Mouse (Mus musculus) intestine, embryonic 15.5 days (tissue): ENCODE measurements around the gene Pgc. TPM values are rescaled to one million over a fixed set of nuclear protein-coding genes. Genes with fewer than 3 reads are reported as not detected.
A peak's percentile ranks its signal among the peaks of the same experiment; 100 is the strongest.

Experiments used
- ATAC-seq: fragments of 200-750 bp; cut with Nextera tagmentation; 2 replicates; pipeline ENCODE4 v1.8.0; 2017; ENCODE audit warnings: moderate TSS enrichment, moderate library complexity
- H3K27ac ChIP-seq: fragments of 300-500 bp; sonication (generic); 2 replicates; pipeline ENCODE4 v1.5.1; 2015; ENCODE audit warnings: mild to moderate bottlenecking, inconsistent platforms
- H3K27me3 ChIP-seq: fragments of 300-500 bp; sonication (generic); replicated peaks from 2 replicates; pipeline ENCODE4 v1.6.1; 2015; ENCODE audit warnings: inconsistent platforms
- H3K36me3 ChIP-seq: fragments of 300-500 bp; sonication (generic); 2 replicates; pipeline ENCODE4 v1.6.1; 2015; ENCODE audit warnings: inconsistent platforms
- H3K4me1 ChIP-seq: fragments of 300-500 bp; sonication (generic); replicated peaks from 2 replicates; pipeline ENCODE4 v1.6.1; 2015; ENCODE audit warnings: inconsistent platforms
- H3K4me2 ChIP-seq: fragments of 300-500 bp; sonication (generic); replicated peaks from 2 replicates; pipeline ENCODE4 v1.6.1; 2015; ENCODE audit warnings: mild to moderate bottlenecking, inconsistent platforms
- H3K4me3 ChIP-seq: fragments of 300-500 bp; sonication (generic); replicated peaks from 2 replicates; pipeline ENCODE4 v1.5.1; 2015; ENCODE audit warnings: inconsistent platforms
- H3K9ac ChIP-seq: fragments of 300-500 bp; sonication (generic); 2 replicates; pipeline ENCODE4 v1.6.1; 2015; ENCODE audit warnings: inconsistent platforms
- H3K9me3 ChIP-seq: fragments of 300-500 bp; sonication (generic); 2 replicates; pipeline ENCODE4 v1.6.1; 2016; ENCODE audit warnings: inconsistent platforms
- WGBS: fragments of 180-500 bp; shearing (Covaris S2); methylation state at CpG from one replicate; pipeline ENCODE4 v1.1.7; 2015; 5-methylcytosine and 5-hydroxymethylcytosine counted together
- polyA plus RNA-seq: library from polyadenylated mRNA; unstranded; fragments of >200 nt; fragmentation: Nextera tagmentation; extraction: Ambion mirVana; gene quantifications from 2 replicates; pipeline ENCODE4 v1.2.1, GENCODE M21; 2015

Gene Pgc
- polyA plus RNA-seq, 1 experiment from 2014 or later, result 0.99 TPM

GRCm38 (mm10) chr17:47738879-47739798 lies 12.5 kb downstream of the Pgc start:
- WGBS, result 10% methylated on average over 20 of the region's 20 CpGs
- Histone ChIP-seq H3K27ac (peak overlapping the region; percentile 88), H3K9me3 (no peaks in the 10 kb centered on the region), H3K4me1 (peaks cover 27% of the 10 kb centered on the region), H3K36me3 (no peaks in the 10 kb centered on the region), H3K27me3 (no peaks in the 10 kb centered on the region), H3K4me2 (peak overlapping the region; percentile 95), H3K4me3 (peak overlapping the region; percentile 85), H3K9ac (peak overlapping the region; percentile 75; the same call in 1 of the 2 replicates)
- peak; percentile 54 for ATAC-seq

DNA sequence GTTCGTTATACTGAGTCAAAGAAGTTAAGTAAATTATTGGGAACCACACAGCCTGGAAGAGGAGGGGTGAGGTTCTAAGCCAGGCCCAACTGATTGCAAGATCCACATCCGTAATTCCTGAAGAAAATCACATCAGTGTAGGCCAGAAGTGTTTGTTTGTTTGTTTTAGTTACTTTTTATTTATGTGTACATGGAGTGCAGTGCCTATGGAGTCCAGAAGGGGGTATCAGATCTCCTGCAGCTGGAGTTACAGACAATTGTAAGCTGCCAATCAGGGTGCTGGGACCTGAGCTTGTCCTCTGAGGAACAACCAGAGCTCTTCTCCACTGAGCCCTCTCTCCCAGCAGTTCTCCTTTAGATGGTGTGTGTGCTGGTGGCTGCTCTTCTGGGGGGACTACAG lies 13.5 kb downstream of the Pgc start:
- no peaks in the 10 kb centered on the region for H3K36me3 ChIP-seq
- H3K4me3 ChIP-seq, result no peak overlapping the region
- H3K27me3 ChIP-seq, result no peaks in the 10 kb centered on the region
- H3K9me3 ChIP-seq, result no peaks in the 10 kb centered on the region
- H3K4me1 ChIP-seq, result peaks cover 27% of the 10 kb centered on the region
- no peak overlapping the region for H3K9ac ChIP-seq
- H3K4me2 ChIP-seq, result no peak overlapping the region; the same call in 1 of the 2 replicates
- ATAC-seq, result no peak
- WGBS, result 78% methylated on average over 2 of the region's 2 CpGs
- H3K27ac ChIP-seq, result peak overlapping the region; percentile 88; the same call in 1 of the 2 replicates

DNA sequence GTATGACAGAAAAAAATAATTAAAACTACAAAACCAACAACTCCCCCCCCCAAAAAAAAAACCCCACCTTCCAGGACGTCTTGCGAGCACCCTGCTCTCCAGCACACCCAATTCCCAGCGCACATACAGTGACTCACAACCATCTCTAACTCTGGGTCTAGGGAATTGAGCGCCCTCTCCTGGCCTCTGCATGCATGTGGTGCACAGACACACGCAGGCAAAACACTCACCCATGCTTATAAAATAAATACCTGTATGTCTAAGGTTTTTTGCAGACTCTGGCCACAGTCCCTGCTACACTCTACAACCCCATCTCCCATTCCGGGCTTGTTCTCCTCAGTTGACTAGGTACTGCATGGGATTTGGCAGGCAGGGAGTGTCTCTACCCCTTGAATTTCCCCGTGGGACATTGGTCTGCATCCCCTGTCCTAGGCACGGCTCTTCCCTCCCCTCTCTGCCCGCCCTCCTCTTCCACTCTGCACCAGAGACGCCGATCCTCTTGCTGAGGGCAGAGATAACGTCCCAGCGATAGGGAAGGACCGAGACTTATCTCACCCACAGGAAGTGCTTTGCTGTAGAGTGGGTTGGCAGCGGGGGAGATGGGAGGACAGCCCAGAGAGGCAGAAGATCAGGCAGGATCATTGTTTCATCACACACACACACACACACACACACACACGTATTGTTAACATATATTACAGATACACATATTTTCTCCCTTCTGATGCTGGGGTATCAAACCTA lies 16.5 kb downstream of the Pgc start:
- ATAC-seq, result no peak
- no peak overlapping the region for H3K4me2 ChIP-seq

GRCm38 (mm10) chr17:47744086-47744485 lies 17.4 kb downstream of the Pgc start:
- Histone ChIP-seq H3K36me3 (no peaks in the 10 kb centered on the region), H3K27me3 (no peaks in the 10 kb centered on the region), H3K27ac (no peak overlapping the region), H3K4me3 (no peak overlapping the region), H3K9ac (no peak overlapping the region), H3K4me1 (peaks cover 27% of the 10 kb centered on the region), H3K4me2 (no peak overlapping the region), H3K9me3 (no peaks in the 10 kb centered on the region)
- no peak for ATAC-seq
- 92% methylated on average over 14 of the region's 14 CpGs for WGBS

More for the DNA sequence above, 16.5 kb downstream of the Pgc start:
- H3K4me1 ChIP-seq, result peaks cover 27% of the 10 kb centered on the region
- no peak overlapping the region for H3K27ac ChIP-seq
- H3K27me3 ChIP-seq, result no peaks in the 10 kb centered on the region
- WGBS, result 40% methylated on average over 16 of the region's 16 CpGs
- H3K36me3 ChIP-seq, result no peaks in the 10 kb centered on the region
- no peaks in the 10 kb centered on the region for H3K9me3 ChIP-seq
- no peak overlapping the region for H3K9ac ChIP-seq
- H3K4me3 ChIP-seq, result no peak overlapping the region

GRCm38 (mm10) chr17:47744746-47745368 lies 18.2 kb downstream of the Pgc start:
- no peak overlapping the region for H3K9ac ChIP-seq
- H3K4me2 ChIP-seq, result no peak overlapping the region
- no peaks in the 10 kb centered on the region for H3K36me3 ChIP-seq
- no peak overlapping the region for H3K4me3 ChIP-seq
- no peak for ATAC-seq
- no peaks in the 10 kb centered on the region for H3K27me3 ChIP-seq
- 85% methylated on average over 10 of the region's 10 CpGs for WGBS
- no peaks in the 10 kb centered on the region for H3K9me3 ChIP-seq
- H3K27ac ChIP-seq, result no peak overlapping the region
- peaks cover 26% of the 10 kb centered on the region; the same call in 1 of the 2 replicates for H3K4me1 ChIP-seq

DNA sequence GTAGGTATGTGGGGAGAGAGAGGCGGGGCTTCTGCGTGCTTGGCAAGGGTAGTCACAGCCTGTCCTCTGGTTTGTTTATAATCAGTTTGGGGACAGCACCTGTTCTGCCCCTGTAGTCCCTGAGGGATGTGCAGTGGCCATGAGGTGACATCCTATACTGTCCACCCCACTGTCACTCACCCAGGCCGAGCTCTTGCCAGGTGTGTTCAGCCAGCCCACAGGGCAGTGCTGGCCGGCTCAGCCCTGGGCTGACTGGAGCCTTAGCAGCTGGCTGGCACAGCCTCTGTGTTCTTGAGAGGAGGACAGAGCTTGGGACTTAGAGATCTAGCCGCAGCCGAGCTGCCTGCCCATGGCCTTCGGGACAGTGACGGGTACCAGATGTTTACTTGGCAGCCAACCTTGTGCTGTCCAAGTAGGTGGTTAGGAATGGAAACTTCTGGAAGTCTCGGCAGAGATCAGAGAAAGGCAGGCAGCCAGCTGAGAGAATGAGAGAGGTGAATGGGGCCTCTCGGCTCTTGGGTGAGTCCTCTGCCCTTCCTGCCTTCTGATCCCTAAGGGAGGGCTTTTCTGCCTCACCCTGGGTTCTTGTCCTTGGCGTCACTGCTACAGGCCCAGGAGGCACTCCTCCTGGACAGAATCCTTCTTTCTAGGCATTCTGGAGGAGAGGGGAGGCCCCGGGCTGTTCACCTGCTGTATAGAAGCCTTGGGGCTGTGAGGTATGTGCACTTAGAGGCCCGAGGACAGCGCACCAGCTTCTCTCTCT lies 22.3 kb downstream of the Pgc start:
- no peaks in the 10 kb centered on the region for H3K9me3 ChIP-seq
- H3K4me3 ChIP-seq, result no peak overlapping the region
- peak overlapping the region; percentile 10; the same call in 1 of the 2 replicates for H3K4me2 ChIP-seq
- no peaks in the 10 kb centered on the region for H3K36me3 ChIP-seq
- ATAC-seq, result peak; percentile 52
- no peak overlapping the region for H3K9ac ChIP-seq
- peak overlapping the region; percentile 75 for H3K27ac ChIP-seq
- no peaks in the 10 kb centered on the region for H3K27me3 ChIP-seq
- H3K4me1 ChIP-seq, result peaks cover 15% of the 10 kb centered on the region; the same call in 1 of the 2 replicates
- WGBS, result 46% methylated on average over 14 of the region's 14 CpGs

DNA sequence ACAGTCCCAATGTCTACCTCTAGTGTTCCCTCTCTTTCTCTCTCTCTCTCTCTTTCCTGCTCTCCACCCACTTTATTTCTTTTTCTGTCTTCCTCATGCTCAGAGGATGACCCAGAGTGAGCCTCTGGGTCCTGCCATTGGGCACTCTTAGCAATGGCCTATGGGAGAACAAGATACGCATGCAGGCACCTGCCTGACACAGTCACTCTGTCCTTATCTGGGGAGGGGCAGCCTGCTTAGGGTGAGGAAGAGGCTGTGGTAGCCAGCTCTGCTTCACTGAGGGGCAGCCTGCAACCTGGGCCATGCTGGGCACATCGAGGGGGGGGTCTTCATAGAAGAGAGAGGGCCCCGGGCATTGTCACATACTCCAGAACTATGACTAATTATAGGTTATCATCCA lies 23.0 kb downstream of the Pgc start:
- peaks cover 15% of the 10 kb centered on the region; the same call in 1 of the 2 replicates for H3K4me1 ChIP-seq
- peak overlapping the region; percentile 10; the same call in 1 of the 2 replicates for H3K4me2 ChIP-seq
- 0 out of 2 replicates have a peak, but pooled peaks have one; percentile 21 for ATAC-seq
- peak overlapping the region; percentile 75 for H3K27ac ChIP-seq
- no peaks in the 10 kb centered on the region for H3K36me3 ChIP-seq
- no peak overlapping the region for H3K4me3 ChIP-seq
- no peak overlapping the region for H3K9ac ChIP-seq
- no peaks in the 10 kb centered on the region for H3K9me3 ChIP-seq
- H3K27me3 ChIP-seq, result no peaks in the 10 kb centered on the region
- 64% methylated on average over 3 of the region's 3 CpGs for WGBS

- Histone ChIP-seq H3K4me3 (no peak overlapping the region), H3K9ac (no peak overlapping the region), H3K36me3 (no peaks in the 10 kb centered on the region), H3K27ac (no peak overlapping the region), H3K9me3 (no peaks in the 10 kb centered on the region), H3K27me3 (no peaks in the 10 kb centered on the region), H3K4me1 (peaks cover 15% of the 10 kb centered on the region; the same call in 1 of the 2 replicates), H3K4me2 (no peak overlapping the region; the same call in 1 of the 2 replicates)
- no peak for ATAC-seq
- WGBS, result 58% methylated on average over 6 of the region's 6 CpGs
Measured at GRCm38 (mm10) chr17:47750101-47750500, 23.5 kb downstream of the Pgc start.

- H3K27me3 ChIP-seq, result no peaks in the 10 kb centered on the region
- peaks cover 15% of the 10 kb centered on the region; the same call in 1 of the 2 replicates for H3K4me1 ChIP-seq
- H3K36me3 ChIP-seq, result no peaks in the 10 kb centered on the region
- ATAC-seq, result no peak
- no peak overlapping the region for H3K4me2 ChIP-seq
- WGBS, result 76% methylated on average over 5 of the region's 5 CpGs
- no peaks in the 10 kb centered on the region for H3K9me3 ChIP-seq
- H3K27ac ChIP-seq, result no peak overlapping the region
- no peak overlapping the region for H3K9ac ChIP-seq
- H3K4me3 ChIP-seq, result no peak overlapping the region
Measured at GRCm38 (mm10) chr17:47751811-47752210, 25.2 kb downstream of the Pgc start.

- Histone ChIP-seq H3K4me2 (peak overlapping the region; percentile 32), H3K9ac (no peak overlapping the region), H3K4me1 (peaks cover 17% of the 10 kb centered on the region; the same call in 1 of the 2 replicates), H3K9me3 (no peaks in the 10 kb centered on the region), H3K4me3 (no peak overlapping the region), H3K27me3 (no peaks in the 10 kb centered on the region), H3K36me3 (no peaks in the 10 kb centered on the region), H3K27ac (peak overlapping the region; percentile 80)
- ATAC-seq, result peak; percentile 70
- WGBS, result 61% methylated on average over 8 of the region's 8 CpGs
Measured at GRCm38 (mm10) chr17:47753130-47753775, 26.6 kb downstream of the Pgc start.

DNA sequence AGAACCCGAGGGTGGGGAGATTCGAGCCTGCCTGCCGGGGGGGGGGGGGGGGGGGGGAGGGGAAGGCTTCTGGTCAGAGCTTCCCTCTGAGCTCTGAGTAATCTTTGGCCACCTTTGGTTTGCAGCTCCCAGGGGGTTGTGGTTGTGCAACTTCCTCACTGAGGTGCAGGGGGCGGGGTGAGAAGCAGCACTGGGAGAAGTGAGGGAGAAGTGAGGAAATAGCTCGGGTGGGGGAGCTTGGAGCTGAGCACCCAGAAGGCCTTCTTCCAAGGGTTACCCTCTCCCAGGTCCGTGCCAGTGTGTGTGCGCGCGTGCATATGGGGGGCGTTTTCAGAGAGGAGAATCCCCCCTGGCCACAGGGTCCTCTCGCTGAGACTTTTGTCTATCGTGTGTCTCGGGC lies 27.6 kb downstream of the Pgc start:
- Histone ChIP-seq H3K4me2 (no peak overlapping the region), H3K9me3 (no peaks in the 10 kb centered on the region), H3K36me3 (no peaks in the 10 kb centered on the region), H3K4me3 (no peak overlapping the region), H3K9ac (0 out of 2 replicates have a peak overlapping the region, but pooled peaks have one; percentile 3), H3K27ac (peak overlapping the region; percentile 80), H3K4me1 (peaks cover 15% of the 10 kb centered on the region; the same call in 1 of the 2 replicates), H3K27me3 (no peaks in the 10 kb centered on the region)
- ATAC-seq, result peak; percentile 82
- 60% methylated on average over 13 of the region's 13 CpGs for WGBS
